Mouse (Mus musculus) kidney, postnatal 4 days (tissue): ENCODE results near the gene Slc26a3.
"Not testable (repeated sequence)": the region's sequence is repeated elsewhere in the genome, so short reads cannot be mapped to it uniquely, and the experiment has no call there.

ENCODE experiments used
- DNase-seq, 2 experiments: peaks; one replicate each; pipeline ENCODE4 v3.0.0; 2021; ENCODE audit warnings: mixed read lengths in 2 of 2

The Slc26a3 gene

DNA sequence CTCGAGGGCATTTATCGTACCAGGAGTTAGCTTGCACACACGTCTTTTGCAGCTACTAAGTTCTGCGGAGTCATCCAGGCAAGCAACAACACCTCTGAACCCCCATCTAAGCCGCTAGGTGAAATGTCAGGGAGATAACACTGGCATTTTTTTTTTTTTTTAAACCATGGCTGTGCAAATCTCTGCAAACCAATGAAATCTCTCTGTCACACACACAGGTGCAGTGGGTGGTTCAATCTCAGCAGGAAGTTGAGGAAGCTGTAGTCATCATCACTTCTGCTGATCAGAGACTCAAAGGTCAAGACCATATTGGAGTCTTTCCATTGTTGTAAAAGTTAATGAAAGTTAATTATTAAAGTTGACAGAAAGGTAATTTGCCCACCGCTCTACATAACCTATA lies 47.1 kb downstream of the Slc26a3 start:
- no peak for DNase-seq

GRCm38 (mm10) chr12:31439612-31440011 lies 48.9 kb downstream of the Slc26a3 start:
- no peak for DNase-seq

GRCm38 (mm10) chr12:31444131-31444546 lies 53.5 kb downstream of the Slc26a3 start:
- DNase-seq: peak; percentile 42

GRCm38 (mm10) chr12:31444827-31445226 lies 54.2 kb downstream of the Slc26a3 start:
- DNase-seq: peak; percentile 22 to 30

- no peak for DNase-seq
Measured at GRCm38 (mm10) chr12:31449341-31449740, 58.7 kb downstream of the Slc26a3 start.

DNA sequence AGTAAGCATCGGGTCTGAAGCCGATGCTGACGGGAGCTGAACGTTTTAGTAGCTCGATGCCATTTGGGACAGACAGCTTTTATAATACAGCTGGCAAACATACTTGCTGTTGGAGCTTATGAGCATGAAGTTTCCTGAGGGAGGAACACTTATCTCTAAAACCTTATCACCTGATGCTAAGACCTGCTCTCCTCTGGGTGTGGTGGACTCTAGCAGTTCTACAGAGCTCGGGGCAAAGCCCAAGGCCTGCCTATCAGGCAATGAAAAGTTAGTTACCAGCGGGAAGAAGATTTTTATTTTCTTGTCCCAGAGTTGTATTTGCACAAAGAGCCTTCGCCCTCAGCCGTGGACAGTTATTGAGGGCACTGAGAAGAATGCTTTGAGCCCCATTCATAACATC lies 65.6 kb downstream of the Slc26a3 start:
- DNase-seq: no peak

DNA sequence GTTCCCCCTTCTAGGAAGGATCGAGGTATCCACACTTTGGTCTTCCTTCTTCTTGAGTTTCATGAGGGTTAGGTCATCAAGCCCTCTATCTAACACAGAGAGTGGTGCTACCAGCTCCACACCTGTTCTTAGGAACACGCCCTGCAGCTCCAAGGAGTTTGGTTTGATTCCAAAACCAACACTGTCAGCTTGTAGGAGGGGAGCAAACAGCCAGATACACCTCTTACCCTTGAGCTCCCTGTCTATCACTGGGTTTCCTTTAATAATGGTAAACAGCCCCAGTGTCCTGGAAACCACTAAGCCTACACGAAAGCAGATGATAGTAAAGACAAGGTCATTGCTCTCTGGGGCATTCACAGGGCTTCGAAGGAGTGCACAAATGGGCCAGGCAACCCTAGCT lies 67.8 kb downstream of the Slc26a3 start:
- no peak for DNase-seq

- DNase-seq: peak; percentile 20
Measured at GRCm38 (mm10) chr12:31460270-31460669, 69.6 kb downstream of the Slc26a3 start.

GRCm38 (mm10) chr12:31461371-31461770 lies 70.7 kb downstream of the Slc26a3 start:
- DNase-seq: no peak

- no peak for DNase-seq
Measured at GRCm38 (mm10) chr12:31462615-31463014, 71.9 kb downstream of the Slc26a3 start.

DNA sequence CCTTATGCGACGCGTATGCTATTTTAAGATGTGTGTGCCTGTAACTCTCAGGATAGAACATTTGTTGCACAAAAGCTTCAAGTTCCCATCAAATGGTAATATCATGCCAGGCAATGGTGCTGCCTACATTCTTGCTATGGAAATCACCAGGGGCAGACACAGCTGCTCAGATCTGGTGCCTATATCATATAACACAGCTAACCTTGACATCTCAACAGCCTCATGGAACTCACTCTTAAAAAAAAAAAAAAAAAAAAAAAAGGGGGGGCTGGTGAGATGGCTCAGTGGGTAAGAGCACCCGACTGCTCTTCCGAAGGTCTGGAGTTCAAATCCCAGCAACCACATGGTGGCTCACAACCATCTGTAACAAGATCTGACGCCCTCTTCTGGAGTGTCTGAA lies 87.5 kb downstream of the Slc26a3 start:
- DNase-seq: not testable (repeated sequence)

- DNase-seq: peak; percentile 8 to 9
Measured at GRCm38 (mm10) chr12:31486431-31486830, 95.8 kb downstream of the Slc26a3 start.

GRCm38 (mm10) chr12:31498936-31499313 lies 108.3 kb downstream of the Slc26a3 start:
- no peak for DNase-seq

- DNase-seq: peak; percentile 96
Measured at GRCm38 (mm10) chr12:31499314-31500131, 108.9 kb downstream of the Slc26a3 start, which contains the start of gene Cbll1. Cbll1 (minus strand) TSS chr12:31499616.

DNA sequence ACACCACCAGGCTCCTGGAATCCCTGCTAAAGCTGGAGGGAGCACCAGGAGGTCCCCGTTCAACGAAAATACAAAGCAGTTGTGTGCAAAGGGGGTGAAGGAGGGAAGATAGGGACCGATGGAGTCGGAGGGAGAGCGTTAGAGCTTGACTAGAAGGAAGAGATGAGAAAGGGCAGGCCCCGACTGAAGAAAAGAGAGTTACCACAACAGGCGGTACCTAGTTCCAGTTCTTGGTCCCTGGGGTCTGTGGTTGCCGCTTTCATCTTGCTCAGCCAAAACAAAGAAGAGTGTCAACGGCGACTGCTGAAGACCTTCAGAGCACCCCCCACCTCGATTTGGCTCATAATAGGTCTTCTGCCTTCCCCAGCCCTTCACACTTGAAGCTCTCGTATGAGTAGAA lies 109.5 kb downstream of the Slc26a3 start:
- no peak for DNase-seq

DNA sequence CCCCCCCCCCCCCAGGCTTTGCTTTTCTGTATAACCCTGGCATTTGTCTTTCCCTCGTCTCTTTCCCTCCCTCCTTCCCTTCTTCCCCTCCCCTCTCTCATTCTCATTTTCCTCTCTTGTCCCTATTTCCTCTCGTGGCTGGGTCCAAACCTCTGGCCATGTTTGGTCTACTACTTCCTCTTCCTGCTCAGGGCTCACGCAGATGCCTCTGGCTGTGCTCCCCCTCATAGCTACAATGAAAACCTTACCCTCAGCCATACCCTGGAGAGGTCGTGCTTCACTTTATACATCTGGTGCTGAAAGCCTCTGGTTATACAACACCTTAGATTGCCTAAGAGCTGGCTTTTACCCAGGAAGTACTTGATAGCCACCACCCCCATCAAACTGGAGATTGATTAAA lies 110.6 kb downstream of the Slc26a3 start:
- DNase-seq: no peak

DNA sequence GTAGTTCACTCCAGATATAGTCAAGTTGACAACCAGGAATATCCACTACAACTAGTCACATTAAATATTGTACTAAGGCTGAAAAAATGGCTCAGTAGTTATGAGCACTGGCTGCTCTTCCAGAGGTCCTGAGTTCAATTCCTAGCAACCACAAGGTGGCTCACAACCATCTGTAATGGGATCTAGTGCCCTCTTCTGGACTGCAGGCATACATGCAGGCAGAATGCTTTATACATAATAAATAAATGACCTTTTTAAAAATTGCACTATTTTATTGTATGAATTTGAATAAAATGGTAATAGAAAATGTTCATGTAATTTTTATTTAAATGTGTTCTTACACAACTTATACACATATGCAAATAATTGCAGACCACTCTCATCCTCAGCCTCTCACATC lies 112.5 kb downstream of the Slc26a3 start:
- no peak for DNase-seq

GRCm38 (mm10) chr12:31507718-31508364 lies 117.2 kb downstream of the Slc26a3 start:
- DNase-seq: peak in 1 of 2 experiments; percentile 24

- DNase-seq: no peak
Measured at GRCm38 (mm10) chr12:31508496-31508895, 117.8 kb downstream of the Slc26a3 start.

- DNase-seq: no peak
Measured at GRCm38 (mm10) chr12:31511218-31511617, 120.5 kb downstream of the Slc26a3 start.

DNA sequence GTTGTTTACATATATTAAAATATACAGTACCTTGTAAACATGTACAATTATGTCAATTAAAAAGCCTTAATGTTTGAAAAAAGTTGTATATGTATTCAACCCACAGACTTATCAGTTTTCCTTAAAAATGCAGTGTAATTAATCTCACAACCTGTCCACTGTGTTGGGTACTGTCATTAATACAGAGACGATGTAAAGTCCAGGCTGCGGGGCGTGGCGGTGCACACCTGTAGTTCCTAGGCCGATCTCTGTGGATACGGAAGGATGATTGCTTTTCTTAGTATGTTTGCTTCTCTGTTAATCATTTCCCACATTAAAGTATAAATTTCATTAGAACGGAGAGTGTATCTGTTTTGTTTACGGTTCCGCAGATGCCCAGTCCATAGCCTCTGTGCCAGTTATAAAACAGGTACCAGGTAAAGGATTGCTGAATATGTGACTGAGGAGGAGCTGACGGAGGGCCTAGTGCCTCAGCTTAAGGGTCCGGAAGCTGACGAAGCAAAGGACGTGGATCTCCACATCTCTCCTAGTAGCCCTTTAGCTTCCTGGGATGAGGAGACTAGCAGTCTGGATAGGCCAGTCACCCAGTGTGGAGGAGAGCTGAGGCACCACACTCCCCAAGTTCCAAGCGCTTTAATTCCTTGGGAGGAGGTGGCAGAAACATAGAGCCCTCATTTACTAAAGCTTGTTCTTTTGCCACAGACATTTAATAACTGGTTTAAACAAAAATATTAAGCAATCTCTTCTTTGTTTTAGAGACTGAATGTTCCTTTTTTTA lies 122.2 kb downstream of the Slc26a3 start:
- DNase-seq: no peak

DNA sequence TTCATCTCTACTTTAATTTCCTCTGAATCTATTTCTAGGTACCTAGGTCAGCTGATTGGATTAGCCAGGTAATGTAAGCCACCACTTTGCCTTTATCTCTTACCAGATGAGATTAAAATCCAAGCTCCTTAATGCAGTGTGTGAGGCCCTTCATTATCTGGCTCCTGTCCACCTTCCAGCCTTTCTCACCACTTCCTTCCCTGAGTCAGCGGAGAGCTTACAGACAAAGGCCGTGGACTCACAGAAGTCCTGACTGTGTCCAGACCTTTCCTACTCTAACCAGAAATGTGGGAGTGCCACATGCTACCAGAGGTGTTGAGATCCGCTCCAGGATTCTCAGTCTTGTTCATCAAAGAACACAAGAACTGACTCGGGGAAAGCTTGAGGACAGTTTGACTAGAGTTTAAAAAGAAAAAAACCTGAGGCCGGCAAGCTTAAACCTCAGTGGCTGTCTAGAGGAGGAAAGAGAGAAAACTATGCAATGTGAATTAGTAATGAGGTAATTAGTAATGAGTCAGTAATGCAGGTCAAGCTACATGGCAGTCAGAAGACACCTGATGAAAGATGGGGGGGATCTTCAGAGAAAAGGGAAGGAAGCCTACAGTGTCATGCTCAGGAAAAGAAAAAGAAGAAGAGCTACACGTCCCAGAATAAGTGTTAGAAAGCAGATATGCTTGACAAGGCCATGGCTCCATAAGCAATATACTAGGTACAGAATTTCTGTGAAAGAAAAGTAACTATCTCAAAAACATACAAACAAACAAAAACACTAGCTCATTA lies 123.2 kb downstream of the Slc26a3 start:
- DNase-seq: no peak

DNA sequence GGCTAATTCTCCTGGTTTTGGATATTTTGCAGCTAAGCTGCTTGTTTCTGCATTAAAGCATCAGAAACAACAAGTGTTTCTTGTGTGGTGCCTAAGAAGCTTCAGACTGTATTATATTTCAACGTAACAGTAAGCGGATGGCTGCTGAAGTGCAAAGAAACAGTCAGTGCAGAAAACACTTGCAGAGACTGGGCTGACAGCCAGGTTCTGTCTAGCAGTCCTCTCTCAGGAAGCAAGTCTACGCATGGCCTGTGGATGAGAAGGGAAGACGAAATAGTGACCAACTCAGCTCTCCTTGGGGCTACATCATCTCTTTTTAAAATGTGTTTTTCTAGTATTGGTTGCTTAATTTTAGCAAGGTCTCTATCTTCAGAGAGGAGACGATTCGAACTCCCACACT lies 129.4 kb downstream of the Slc26a3 start:
- peak; percentile 27 to 39 for DNase-seq
